Mouse (Mus musculus) liver, embryonic 13.5 days (tissue): ENCODE results near the gene Magi1. TPM values are rescaled to one million over a fixed set of nuclear protein-coding genes. Genes with fewer than 3 reads are reported as not detected.

Experiments used
- ATAC-seq: fragments of 200-750 bp; cut with Nextera tagmentation; 2 replicates; pipeline ENCODE4 v1.8.0; 2017; ENCODE audit warnings: low read depth, mild to moderate bottlenecking, moderate number of reproducible peaks, moderate library complexity
- DNase-seq: peaks from one replicate; pipeline ENCODE4 v3.0.0; 2022
- H3K27ac ChIP-seq: fragments of 300-500 bp; sonication (generic); 2 replicates; pipeline ENCODE4 v1.5.1; 2015; ENCODE audit warnings: moderate library complexity, mild to moderate bottlenecking, inconsistent platforms
- H3K27me3 ChIP-seq: fragments of 300-500 bp; sonication (generic); 2 replicates; pipeline ENCODE4 v1.6.1; 2015; ENCODE audit warnings: mild to moderate bottlenecking, inconsistent platforms
- H3K36me3 ChIP-seq: fragments of 300-500 bp; sonication (generic); 2 replicates; pipeline ENCODE4 v1.6.1; 2015; ENCODE audit warnings: mild to moderate bottlenecking, inconsistent platforms
- H3K4me1 ChIP-seq: fragments of 300-500 bp; sonication (generic); replicated peaks from 2 replicates; pipeline ENCODE4 v1.6.1; 2015; ENCODE audit warnings: inconsistent platforms
- H3K4me2 ChIP-seq: fragments of 300-500 bp; sonication (generic); 2 replicates; pipeline ENCODE4 v1.6.1; 2015; ENCODE audit warnings: inconsistent platforms, mild to moderate bottlenecking, moderate library complexity
- H3K4me3 ChIP-seq: fragments of 300-500 bp; sonication (generic); replicated peaks from 2 replicates; pipeline ENCODE4 v1.5.1; 2015; ENCODE audit warnings: mild to moderate bottlenecking, inconsistent platforms
- H3K9ac ChIP-seq: fragments of 300-500 bp; sonication (generic); 2 replicates; pipeline ENCODE4 v1.6.1; 2015; ENCODE audit warnings: mild to moderate bottlenecking, inconsistent platforms
- H3K9me3 ChIP-seq: fragments of 300-500 bp; sonication (generic); replicated peaks from 2 replicates; pipeline ENCODE4 v1.6.1; 2016; ENCODE audit warnings: inconsistent platforms
- WGBS: fragments of 180-500 bp; shearing (Covaris S2); methylation state at CpG from one replicate; pipeline ENCODE4 v1.1.7; 2015; ENCODE audit not compliant: insufficient replicate concordance; 5-methylcytosine and 5-hydroxymethylcytosine counted together
- polyA plus RNA-seq: library from polyadenylated mRNA; unstranded; fragments of >200 nt; fragmentation: Nextera tagmentation; extraction: Ambion mirVana; gene quantifications from 2 replicates; pipeline ENCODE4 v1.2.1, GENCODE M21; 2015

Gene Magi1
- polyA plus RNA-seq, 1 experiment from 2014 or later: 1.2 TPM

- WGBS: 1% methylated on average over 55 of the region's 55 CpGs
- Histone ChIP-seq H3K27me3 (peaks cover 67% of the 10 kb centered on the region), H3K4me3 (peak overlapping the region; percentile 69), H3K9me3 (no peaks in the 10 kb centered on the region), H3K4me1 (peaks cover 19% of the 10 kb centered on the region), H3K27ac (peak overlapping the region; percentile 84), H3K9ac (peak overlapping the region; percentile 69), H3K36me3 (no peaks in the 10 kb centered on the region), H3K4me2 (peak overlapping the region; percentile 84)
- DNase-seq: peak; percentile 6
- no peak for ATAC-seq
Measured at GRCm38 (mm10) chr6:94282301-94283241, 1.1 kb downstream of the Magi1 start.

- ATAC-seq: no peak
- H3K27ac ChIP-seq: no peak overlapping the region
- whole genome bisulfite sequencing: 8% methylated on average over 17 of the region's 17 CpGs
Measured at GRCm38 (mm10) chr6:94281606-94282280, 2.0 kb downstream of the Magi1 start.

GRCm38 (mm10) chr6:94273941-94274340, 9.8 kb downstream of the Magi1 start:
- H3K27me3 ChIP-seq: peaks cover 9% of the 10 kb centered on the region
- H3K4me1 ChIP-seq: 0 out of 2 replicates have a peak, but pooled peaks cover 2% of the 10 kb centered on the region
- no peak overlapping the region for H3K27ac ChIP-seq
- no peaks in the 10 kb centered on the region for H3K36me3 ChIP-seq
- H3K4me3 ChIP-seq: no peak overlapping the region
- no peaks in the 10 kb centered on the region for H3K9me3 ChIP-seq
- WGBS: 43% methylated on average over 3 of the region's 3 CpGs
- DNase-seq (no peak), ATAC-seq (no peak)
- H3K9ac ChIP-seq: no peak overlapping the region
- no peak overlapping the region for H3K4me2 ChIP-seq

More at GRCm38 (mm10) chr6:94281606-94282280, 2.0 kb downstream of the Magi1 start:
- H3K36me3 ChIP-seq: no peaks in the 10 kb centered on the region
- H3K27me3 ChIP-seq: peaks cover 70% of the 10 kb centered on the region
- DNase-seq: no peak
- H3K9ac ChIP-seq: peak overlapping the region; percentile 22; the same call in 1 of the 2 replicates
- no peaks in the 10 kb centered on the region for H3K9me3 ChIP-seq
- peaks cover 19% of the 10 kb centered on the region for H3K4me1 ChIP-seq
- H3K4me2 ChIP-seq: peak overlapping the region; percentile 84
- peak overlapping the region; percentile 69 for H3K4me3 ChIP-seq

GRCm38 (mm10) chr6:94270001-94270400, 13.7 kb downstream of the Magi1 start:
- Histone ChIP-seq H3K27ac (no peak overlapping the region), H3K4me2 (no peak overlapping the region), H3K9me3 (no peaks in the 10 kb centered on the region), H3K4me3 (no peak overlapping the region), H3K4me1 (peaks cover 9% of the 10 kb centered on the region; the same call in 1 of the 2 replicates), H3K9ac (no peak overlapping the region), H3K36me3 (no peaks in the 10 kb centered on the region), H3K27me3 (no peaks in the 10 kb centered on the region)
- WGBS: 67% methylated on average over 5 of the region's 5 CpGs
- DNase-seq: no peak
- no peak for ATAC-seq

- no peak overlapping the region for H3K27ac ChIP-seq
- H3K9me3 ChIP-seq: no peaks in the 10 kb centered on the region
- H3K4me1 ChIP-seq: peaks cover 9% of the 10 kb centered on the region; the same call in 1 of the 2 replicates
- ATAC-seq (no peak), DNase-seq (no peak)
- no peak overlapping the region for H3K9ac ChIP-seq
- no peaks in the 10 kb centered on the region for H3K27me3 ChIP-seq
- no peak overlapping the region for H3K4me2 ChIP-seq
- no peak overlapping the region for H3K4me3 ChIP-seq
- 20% methylated on average over 4 of the region's 4 CpGs for WGBS
- no peaks in the 10 kb centered on the region for H3K36me3 ChIP-seq
Measured at GRCm38 (mm10) chr6:94269174-94269573, 14.5 kb downstream of the Magi1 start.

- ATAC-seq: no peak
- WGBS: 48% methylated on average over 3 of the region's 3 CpGs
- no peak for DNase-seq
- Histone ChIP-seq H3K4me1 (peaks cover 12% of the 10 kb centered on the region; the same call in 1 of the 2 replicates), H3K9ac (no peak overlapping the region), H3K4me2 (no peak overlapping the region), H3K27me3 (no peaks in the 10 kb centered on the region), H3K36me3 (no peaks in the 10 kb centered on the region), H3K4me3 (no peak overlapping the region), H3K27ac (no peak overlapping the region), H3K9me3 (no peaks in the 10 kb centered on the region)
Measured at GRCm38 (mm10) chr6:94265244-94265935, 18.3 kb downstream of the Magi1 start.

GRCm38 (mm10) chr6:94264183-94264941, 19.4 kb downstream of the Magi1 start:
- H3K9me3 ChIP-seq: no peaks in the 10 kb centered on the region
- H3K27ac ChIP-seq: no peak overlapping the region
- H3K27me3 ChIP-seq: no peaks in the 10 kb centered on the region
- no peak overlapping the region for H3K9ac ChIP-seq
- no peak for DNase-seq
- no peak overlapping the region for H3K4me2 ChIP-seq
- WGBS: 69% methylated on average over 7 of the region's 7 CpGs
- no peak for ATAC-seq
- no peaks in the 10 kb centered on the region for H3K36me3 ChIP-seq
- H3K4me3 ChIP-seq: no peak overlapping the region
- H3K4me1 ChIP-seq: peaks cover 15% of the 10 kb centered on the region; the same call in 1 of the 2 replicates

- Histone ChIP-seq H3K9ac (no peak overlapping the region), H3K27me3 (no peaks in the 10 kb centered on the region), H3K4me3 (no peak overlapping the region), H3K4me1 (peaks cover 27% of the 10 kb centered on the region), H3K9me3 (no peaks in the 10 kb centered on the region), H3K4me2 (no peak overlapping the region), H3K36me3 (no peaks in the 10 kb centered on the region), H3K27ac (no peak overlapping the region)
- no peak for ATAC-seq
- no peak for DNase-seq
- WGBS: 60% methylated on average over 5 of the region's 5 CpGs
Measured at GRCm38 (mm10) chr6:94260831-94261230, 22.9 kb downstream of the Magi1 start.

- Histone ChIP-seq H3K4me1 (peaks cover 31% of the 10 kb centered on the region), H3K36me3 (no peaks in the 10 kb centered on the region), H3K4me3 (no peak overlapping the region), H3K9ac (no peak overlapping the region), H3K9me3 (no peaks in the 10 kb centered on the region), H3K27me3 (no peaks in the 10 kb centered on the region), H3K4me2 (no peak overlapping the region), H3K27ac (no peak overlapping the region)
- ATAC-seq (no peak), DNase-seq (no peak)
- WGBS: 68% methylated on average over 2 of the region's 2 CpGs
Measured at GRCm38 (mm10) chr6:94259981-94260380, 23.7 kb downstream of the Magi1 start.

- Histone ChIP-seq H3K9ac (no peak overlapping the region), H3K27ac (no peak overlapping the region), H3K9me3 (no peaks in the 10 kb centered on the region), H3K27me3 (no peaks in the 10 kb centered on the region), H3K4me2 (no peak overlapping the region), H3K36me3 (no peaks in the 10 kb centered on the region), H3K4me3 (no peak overlapping the region), H3K4me1 (peaks cover 42% of the 10 kb centered on the region)
- 64% methylated on average over 3 of the region's 3 CpGs for WGBS
- DNase-seq (no peak), ATAC-seq (peak; percentile 50; the same call in 1 of the 2 replicates)
Measured at GRCm38 (mm10) chr6:94257831-94258173, 25.9 kb downstream of the Magi1 start.
